Mouse (Mus musculus) adrenal gland (tissue): ENCODE measurements around the gene Gapvd1.
"Not testable (repeated sequence)": the region's sequence is repeated elsewhere in the genome, so short reads cannot be mapped to it uniquely, and the experiment has no call there.

Experiments used
- intact Hi-C: fragments of 180-260 bp; cut with DNase I; formaldehyde crosslinking; loops from one replicate; pipeline ENCODE4 v1.15.1; 2025

Gapvd1 gene

DNA sequence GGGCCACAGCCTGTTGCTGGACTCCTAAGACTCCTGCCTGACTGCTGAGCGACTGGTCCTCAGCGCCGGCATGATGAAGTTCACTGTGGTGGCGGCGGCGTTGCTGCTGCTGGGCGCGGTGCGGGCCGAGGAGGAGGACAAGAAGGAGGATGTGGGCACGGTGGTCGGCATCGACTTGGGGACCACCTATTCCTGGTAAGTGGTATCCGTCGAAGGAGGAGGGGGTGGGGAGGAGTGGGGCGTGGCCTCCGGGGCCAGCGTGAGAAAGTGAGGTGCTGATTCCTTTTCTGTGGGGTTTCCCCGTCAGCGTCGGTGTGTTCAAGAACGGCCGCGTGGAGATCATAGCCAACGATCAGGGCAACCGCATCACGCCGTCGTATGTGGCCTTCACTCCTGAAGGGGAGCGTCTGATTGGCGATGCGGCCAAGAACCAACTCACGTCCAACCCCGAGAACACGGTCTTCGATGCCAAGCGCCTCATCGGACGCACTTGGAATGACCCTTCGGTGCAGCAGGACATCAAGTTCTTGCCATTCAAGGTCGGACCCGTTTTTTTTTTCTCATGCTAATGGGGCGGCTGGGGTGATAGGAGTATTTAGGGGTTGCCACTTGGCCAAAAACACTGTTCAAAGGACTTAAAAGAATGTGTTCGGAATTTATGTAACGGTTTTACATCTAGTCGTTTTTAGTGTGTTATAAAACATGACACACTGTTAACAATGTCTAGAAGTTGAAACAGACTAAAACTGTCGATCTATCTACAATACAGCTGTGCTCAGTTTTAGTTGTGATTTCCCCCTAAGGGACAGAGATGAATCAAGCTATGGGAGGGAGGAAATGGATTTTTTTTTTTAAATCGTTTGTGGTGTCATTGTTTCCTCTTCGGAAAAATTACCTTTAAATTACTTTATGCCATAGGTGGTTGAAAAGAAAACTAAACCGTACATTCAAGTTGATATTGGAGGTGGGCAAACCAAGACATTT is 17.5 kb upstream of the Gapvd1 start:
- intact Hi-C loops, result no loop called here

DNA sequence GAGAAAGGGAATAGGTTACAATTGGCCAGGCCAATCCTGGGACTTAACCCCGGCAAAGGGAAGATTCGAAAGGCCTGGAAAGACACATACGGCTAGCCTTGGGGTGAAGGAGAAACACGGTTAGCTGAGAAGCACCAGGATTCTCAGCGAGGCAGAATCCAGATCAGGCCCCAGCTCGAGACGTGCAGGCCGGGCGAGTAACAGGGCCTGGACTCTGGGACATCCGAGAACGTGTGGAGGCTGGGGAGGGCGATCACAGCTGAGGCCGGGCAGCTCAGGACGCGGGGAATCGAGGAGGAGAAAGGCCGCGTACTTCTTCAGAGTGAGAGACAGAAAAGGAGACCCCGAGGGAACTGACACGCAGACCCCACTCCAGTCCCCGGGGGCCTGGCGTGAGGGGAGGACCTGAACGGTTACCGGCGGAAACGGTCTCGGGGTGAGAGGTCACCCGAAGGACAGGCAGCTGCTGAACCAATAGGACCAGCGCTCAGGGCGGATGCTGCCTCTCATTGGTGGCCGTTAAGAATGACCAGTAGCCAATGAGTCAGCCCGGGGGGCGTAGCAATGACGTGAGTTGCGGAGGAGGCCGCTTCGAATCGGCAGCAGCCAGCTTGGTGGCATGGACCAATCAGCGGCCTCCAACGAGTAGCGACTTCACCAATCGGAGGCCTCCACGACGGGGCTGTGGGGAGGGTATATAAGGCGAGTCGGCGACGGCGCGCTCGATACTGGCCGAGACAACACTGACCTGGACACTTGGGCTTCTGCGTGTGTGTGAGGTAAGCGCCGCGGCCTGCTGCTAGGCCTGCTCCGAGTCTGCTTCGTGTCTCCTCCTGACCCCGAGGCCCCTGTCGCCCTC is 16.6 kb upstream of the Gapvd1 start, which contains the start of gene Hspa5:
TSS of gene Hspa5 (plus strand) at position 603 of the 859 bp plus-strand sequence.
- intact Hi-C loops, result no loop called here

DNA sequence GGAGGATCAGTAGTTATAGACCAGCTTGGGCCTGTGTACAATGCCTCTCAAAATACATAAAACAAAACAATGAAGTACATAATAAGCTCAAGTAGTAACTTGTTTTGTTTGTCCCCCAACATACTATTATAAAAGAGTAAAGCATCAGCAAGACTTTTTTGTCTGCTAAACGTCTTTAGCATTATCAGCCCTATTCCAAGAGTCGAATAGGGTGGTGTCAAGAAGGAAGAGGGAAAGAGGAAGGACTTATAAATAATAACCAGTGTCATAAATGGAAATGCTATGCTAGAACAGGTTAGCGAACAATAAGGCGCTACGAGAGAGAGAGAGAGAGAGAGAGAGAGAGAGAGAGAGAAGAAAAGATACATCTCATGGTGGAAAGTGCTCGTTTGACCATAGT is 15.9 kb upstream of the Gapvd1 start:
- intact Hi-C loops, result no loop called here

DNA sequence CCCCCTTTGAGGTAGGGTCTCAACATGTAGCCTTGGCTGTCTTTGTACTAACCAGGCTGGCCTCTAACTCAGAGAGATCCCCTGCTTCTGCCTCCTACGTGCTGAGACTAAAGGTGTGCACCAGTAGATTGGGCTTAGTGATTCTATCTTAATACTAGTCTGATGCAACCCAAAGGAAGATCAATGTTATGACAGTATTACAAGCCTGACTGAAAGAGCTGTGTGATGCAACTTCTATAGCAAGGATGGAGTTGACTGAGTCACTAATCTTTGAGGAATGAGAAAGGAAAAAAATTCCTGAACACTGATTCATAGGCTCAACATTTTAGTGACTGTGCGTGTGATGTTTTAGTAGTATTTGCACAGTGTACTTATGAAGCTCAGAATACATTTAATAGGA is 15.0 kb upstream of the Gapvd1 start:
- intact Hi-C loops, result no loop called here

DNA sequence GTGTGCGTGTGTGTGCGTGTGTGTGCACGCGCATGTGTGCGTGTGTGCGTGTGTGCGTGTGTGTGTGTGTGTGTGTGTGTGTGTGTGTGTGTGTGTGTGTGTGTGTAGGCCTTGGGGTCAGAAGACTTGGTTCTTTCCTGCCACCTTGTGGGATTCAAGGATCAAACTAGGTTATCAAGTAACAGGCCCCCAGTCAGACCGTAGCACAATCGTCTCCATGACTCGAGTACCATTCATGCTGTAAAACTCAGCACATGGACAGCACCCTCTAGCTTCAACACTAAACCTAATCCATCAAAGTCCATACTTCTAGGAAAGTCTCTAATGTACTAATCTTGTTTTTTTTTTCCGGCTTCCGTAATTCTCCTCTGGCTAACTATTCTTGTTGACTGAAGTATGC is 9.8 kb upstream of the Gapvd1 start:
- intact Hi-C loops, result no loop called here

DNA sequence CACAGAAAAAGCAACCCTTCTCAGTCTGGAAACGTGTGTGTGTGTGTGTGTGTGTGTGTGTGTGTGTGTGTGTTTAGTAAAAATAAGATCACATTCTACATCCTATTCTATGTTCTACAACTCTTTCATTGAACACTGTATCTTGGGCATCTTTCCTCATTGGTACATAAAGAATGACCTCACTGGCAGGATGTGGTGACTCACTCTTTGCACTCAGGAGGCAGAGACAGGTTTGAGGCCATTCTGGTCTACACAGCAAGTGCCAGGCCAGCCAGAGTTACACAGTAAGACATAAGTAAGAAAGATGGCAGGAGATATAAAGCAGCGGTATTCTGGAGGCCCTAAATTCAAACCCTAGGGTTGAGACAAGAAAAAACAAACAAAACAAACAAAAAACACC is 7.8 kb upstream of the Gapvd1 start:
- intact Hi-C loops, result no loop called here

DNA sequence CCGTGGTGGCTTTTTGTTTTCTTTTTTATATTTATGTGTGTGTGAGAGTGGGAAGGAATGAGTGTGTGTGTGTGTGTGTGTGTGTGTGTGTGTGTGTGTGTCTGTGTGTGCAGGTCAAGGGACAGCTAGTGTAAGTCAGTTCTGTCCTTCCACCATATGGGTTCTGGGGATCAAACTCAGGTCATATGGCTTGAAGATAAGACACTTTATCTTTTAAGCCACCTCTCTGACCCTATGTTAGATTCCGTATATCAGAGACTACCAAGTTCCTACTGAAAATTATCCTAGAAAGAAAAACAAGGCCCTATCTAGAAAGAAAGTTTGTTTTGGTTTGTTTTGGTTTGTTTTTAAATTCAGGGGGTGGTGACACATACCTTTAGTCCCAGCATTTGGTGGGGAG is 7.1 kb upstream of the Gapvd1 start:
- intact Hi-C loops, result no loop called here

DNA sequence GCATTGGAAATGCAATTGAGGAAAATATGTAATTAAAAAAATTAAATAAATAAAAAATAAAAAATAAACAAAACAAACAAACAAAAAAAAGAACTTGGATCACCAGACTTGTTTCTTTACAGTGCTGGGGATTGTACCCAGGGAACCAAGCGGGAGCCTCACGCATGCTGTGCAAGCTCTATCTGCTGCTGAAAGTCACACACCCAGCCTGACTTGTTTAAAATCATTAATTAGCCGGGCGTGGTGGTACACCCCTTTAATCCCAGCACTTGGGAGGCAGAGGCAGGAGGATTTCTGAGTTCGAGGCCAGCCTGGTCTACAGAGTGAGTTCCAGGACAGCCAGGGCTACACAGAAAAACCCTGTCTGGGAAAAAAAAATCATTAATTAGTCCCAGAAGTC is 6.2 kb upstream of the Gapvd1 start:
- intact Hi-C loops, result not testable (repeated sequence)

DNA sequence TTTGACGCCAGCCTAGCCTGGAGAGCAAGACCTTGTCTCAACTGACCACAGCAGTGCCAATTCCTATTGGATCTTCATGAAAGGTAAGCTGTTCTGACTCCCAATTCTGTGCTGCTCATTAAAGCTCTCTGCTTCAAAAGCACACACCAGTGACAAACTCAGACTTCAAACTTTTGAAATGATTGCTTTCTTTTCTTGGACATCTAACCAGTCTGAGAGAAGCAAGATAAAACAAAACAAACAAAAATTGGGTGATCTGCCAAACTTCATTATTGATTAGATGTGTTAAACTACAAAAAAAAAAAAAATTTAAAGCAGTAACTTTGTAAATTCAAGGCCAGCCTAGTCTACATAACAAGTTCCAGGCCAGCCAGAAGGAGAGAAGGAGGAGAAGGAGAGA is 2.3 kb upstream of the Gapvd1 start:
- intact Hi-C loops, result no loop called here

DNA sequence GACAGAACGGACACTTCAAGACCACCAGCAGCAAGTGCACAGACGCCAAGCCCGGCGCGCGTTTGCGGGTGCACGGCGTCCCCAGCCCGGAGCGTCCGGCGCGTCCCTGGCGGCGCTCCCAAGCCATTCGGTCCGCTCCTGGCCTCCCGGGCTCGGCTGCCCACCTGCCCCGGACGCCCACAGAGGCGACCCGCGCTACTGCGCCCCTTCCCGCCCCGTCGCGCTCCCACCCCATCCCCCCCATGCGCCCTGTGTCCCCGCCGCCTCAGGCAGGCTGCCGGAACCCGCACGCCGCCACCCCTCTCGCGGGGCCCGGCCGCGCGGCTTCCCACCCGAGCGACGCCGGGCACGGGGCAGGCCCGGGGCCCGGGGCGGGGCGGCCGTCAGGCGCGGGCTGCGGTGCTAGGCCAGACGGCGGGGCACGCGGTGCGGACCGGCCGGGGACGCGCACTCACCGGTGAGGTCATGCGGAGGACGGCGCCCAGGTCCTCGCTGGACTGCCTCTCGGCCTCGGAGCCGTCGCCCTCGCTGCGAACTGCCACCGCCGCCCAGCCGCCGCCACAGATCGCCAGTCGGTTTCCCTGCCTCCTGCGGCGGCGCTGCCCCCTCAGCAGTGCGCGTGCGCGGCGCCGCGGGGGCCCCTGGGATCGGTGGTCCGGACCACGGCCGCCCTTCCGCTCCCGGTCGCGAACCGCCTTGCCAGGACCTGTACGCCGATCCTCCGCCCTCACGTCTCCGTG is 1.1 kb downstream of the Gapvd1 start:
- intact Hi-C loops, result no loop called here

DNA sequence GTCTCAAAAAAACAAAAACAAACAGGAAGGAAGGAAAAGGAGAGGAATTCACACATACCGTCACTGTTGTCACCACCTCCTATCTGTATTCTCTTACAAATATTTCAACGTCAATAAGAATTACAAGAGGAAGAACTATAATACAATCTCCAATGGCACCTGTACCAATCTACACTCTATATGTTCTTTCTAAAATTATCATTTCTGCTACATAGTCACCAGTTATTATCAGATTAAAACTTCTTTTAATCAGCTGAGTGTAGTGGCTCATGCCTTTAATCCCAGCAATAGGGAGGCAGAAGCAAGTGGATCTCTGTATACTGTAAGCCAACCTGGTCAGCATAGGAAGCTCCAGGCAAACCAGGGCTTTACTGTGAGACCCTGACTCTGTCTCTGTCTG is 4.8 kb downstream of the Gapvd1 start:
- intact Hi-C loops, result no loop called here

DNA sequence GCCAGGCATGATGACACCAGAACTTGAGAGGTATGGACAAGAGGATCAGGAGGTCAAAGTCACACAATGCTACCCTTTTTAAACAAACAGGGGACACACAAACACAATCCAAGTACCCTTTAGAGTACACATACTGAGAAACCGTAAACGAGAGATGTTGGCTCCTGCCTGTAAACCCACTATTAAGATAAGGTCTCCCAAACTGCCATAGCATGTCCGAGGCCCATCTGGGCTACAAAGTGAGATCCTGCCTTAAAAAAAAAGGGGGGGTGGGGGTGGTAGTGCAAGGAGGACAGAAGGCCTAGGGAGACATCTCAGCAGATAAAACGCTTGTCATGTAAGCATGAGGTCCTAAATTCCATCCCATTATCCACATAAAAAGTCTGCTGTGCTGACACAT is 6.6 kb downstream of the Gapvd1 start:
- intact Hi-C loops, result no loop called here

DNA sequence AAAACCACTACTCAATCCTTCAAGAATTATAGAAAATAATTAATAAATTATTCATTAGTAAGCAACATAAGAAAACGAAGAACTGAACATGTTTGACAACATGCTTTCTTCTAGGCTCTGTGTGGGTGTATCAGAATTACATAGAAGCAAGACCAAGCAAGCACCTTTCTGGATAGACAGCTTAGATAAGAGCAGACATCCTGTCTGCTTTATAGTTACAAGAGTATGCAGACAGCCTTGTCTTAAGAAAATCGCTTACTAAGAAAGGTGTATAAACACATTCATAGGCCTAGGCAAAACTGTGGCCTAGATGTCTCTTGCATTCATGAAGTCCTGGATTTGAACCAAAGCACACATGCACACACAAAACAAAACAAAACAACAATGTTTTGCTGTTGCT is 9.4 kb downstream of the Gapvd1 start:
- intact Hi-C loops, result no loop called here

DNA sequence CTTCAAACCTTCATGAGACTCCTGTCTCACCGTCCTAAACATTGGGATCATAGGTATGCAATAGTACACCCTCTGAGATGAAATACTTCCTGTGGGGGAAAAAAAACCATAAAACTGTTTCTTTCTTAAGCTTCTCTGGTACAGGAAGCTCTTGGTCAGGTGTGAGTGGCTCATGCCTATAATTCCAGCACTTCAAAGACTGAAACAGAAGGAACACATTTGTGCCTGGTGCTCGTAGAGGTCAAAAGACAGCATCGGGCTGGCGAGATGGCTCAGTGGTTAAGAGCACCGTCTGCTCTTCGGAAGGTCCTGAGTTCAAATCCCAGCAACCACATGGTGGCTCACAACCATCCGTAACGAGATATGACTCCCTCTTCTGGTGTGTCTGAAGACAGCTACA is 10.6 kb downstream of the Gapvd1 start:
- intact Hi-C loops, result no loop called here

DNA sequence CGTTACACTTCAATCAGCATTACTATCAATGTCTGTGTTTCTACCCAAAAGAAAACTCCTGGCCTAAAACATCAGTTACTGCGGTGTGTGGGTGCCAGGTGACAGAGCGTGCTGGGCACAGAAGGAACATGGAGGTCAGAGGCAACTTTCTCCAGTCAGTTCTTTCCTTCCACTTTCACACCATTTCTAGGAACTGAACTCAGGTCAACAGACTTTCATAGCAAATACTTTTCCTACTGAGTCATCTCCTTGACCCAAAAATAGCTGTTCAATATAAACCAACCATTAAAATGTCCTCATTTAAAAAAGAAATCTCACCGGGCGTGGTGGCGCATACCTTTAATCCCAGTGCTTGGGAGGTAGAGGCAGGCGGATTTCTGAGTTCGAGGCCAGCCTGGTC is 12.4 kb downstream of the Gapvd1 start:
- intact Hi-C loops, result no loop called here

DNA sequence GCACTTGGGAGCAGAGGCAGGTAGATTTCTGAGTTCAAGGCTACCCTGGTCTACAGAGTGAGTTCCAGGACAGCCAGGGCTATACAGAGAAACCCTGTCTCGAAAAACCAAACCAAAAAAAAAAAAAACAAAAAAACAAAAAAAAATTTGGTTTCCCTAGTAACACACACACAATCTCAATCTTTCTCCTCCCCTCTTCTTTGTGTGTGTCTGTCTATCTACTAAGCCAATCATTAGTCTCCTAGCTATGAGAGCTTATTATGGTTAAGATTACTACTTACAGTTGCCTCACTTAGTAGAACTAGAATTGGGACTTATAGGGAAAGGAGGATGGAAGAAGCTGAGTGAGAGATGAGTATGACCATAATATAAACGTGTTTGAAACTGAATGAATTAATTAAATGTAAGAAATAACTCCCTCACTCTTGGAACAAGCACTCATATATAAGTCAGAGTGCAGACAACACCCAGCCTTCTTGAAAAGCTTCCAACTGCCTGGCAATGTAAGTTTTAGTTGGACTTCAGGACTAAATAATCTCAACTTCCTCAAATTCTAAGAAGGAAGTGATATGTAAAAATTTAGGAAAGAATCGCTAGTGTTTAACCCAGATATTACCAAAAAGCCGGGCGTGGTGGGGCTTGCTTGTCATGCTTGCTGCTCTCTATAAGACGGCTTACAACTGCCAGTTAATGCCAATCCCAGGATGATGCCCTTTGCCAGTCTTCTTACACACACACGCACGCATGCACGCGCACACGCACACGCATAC is 13.5 kb downstream of the Gapvd1 start:
- intact Hi-C loops, result no loop called here

DNA sequence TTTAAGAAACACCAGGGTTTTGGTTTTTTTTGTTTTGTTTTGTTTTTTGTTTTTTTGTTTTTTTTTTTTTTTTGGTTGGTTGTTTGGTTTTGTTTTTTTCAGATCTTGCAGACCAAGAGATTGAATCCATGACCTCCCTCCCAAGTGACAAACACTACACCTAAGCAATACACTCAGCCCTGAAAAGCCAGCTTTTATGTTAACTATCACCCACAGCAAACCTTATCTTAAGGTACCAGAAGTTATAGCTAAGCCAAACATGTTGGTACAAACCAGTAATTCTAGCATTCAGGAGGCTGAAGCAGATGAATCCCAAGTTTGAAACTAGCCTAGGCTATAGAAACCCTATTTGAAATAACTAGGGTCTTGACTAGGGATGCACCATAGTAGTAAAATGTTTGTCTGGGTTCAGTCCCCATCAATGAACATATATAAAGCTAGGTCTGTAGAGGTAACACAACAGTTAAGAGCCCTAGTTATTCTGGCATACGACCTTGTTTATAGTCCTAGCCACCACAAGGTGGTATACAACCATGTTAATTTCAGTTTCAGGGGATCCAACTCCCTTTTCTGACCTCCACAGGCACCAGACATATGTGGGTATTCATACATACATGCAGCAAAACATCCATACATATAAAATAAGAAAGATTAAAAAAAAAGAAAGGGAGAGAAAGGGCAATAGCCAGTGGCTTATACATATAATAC is 15.2 kb downstream of the Gapvd1 start:
- intact Hi-C loops, result no loop called here

DNA sequence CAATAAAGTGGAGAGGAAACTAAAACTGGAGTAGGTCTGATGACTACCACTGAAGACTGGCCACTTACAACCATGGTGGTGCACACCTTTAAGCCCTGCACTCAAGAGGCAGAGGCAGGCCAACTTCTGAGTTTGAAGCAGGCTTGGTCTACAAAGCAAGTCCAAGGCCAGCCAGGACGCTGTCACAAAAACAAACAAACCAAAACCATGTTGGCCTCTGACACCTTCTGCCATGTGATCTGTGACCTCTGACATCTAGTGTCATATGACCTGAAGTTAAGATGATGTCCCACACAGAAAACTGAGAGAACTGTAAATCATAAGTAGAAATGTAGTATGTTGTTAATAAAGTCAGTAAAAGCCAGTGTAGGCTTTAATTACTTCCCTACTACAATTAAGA is 17.1 kb downstream of the Gapvd1 start:
- intact Hi-C loops, result no loop called here

DNA sequence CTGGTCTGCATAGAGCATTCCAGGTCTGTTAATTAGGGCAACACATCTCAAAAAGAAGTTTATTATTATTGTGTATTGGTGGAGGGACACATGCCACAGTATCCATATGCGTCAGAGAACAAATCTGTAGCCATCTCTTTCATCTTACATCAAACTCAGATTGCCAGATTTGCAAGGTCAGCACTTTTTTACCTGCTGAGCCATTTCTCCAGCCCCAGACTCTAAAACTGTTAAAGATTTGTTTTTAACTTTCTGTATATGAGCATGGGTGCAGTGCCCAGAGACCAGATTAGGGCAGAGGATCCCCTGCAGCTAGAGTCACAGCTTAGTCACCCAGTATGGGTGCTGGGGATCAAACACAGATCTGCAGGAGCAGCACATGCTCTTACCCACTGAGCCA is 18.4 kb downstream of the Gapvd1 start:
- intact Hi-C loops, result no loop called here
